Mouse (Mus musculus): ENCODE measurements around the gene Med25.

Gene Med25

DNA sequence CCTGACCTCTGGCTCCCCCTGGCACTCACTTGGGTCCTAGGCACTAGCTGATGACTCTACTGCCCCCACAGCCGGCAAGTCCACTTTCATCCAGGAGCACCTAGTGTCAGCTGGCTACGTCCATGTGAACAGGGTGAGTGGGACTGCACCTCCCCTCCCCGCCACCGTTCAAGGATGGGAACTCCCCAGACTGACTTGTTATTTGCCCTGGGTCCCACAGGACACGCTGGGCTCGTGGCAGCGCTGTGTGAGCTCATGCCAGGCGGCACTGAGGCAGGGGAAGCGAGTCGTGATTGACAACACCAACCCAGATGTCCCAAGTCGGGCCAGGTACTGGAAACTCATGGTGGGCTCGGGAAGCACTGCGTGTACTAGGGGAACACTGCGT, 31.1 kb downstream of the Med25 start:
- no peak for DNase-seq

DNA sequence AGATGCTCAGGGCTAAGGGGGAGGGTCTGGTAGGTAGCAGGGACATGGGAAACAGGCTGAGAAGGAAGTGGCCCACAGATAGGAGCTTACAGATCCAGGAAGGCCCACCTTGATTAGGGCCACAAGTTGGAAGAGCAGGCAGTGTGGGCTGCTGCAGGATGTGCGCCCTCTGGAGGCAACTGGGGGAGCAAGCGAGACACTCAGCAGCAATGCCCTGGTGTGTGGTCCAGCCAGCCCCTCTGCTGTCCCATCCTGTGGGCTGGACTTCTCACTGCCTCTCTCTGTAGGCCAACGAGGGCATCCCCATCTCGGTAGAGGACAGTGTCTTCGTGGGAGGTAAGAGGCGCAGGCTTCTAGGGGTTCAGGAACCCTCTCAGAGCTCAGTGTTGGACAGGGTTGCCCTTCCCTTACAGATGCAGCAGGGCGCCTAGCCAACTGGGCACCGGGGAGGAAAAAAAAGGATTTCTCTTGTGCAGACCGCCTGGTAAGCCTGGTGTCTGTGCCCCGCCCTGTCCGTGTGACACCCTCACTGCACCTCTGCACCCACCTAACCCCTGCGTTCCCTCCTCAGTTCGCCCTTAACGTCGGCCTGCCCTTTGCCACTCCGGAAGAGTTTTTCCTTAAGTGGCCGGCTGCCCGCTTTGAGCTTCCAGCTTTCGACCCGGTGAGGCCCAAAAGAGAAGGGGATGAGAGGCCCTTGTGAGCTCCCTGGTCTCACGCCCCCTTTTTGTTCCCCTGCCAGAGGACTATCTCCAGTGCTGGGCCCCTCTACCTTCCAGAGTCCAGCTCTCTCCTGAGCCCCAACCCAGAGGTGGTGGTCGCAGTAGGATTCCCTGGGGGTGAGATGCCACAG, 31.7 kb downstream of the Med25 start:
- peak; percentile 78 for DNase-seq

DNA sequence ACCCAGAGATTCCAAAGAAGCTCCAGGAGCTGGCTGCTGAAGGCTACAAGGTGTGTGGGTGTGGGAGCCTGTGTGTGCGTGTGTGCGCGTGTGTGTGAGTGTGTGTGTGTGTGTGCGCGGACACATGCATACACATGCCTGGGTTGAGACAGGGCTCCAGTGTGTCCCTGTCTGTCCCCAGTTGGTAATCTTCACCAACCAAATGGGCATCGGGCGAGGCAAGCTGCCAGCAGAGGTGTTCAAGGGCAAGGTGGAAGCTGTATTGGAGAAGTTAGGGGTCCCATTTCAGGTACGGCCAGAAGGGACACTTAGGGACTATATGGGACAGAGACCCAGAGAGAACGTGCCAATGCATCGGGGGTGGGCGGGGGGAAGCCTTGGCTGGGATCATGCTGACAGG, 32.6 kb downstream of the Med25 start:
- DNase-seq: no peak

DNA sequence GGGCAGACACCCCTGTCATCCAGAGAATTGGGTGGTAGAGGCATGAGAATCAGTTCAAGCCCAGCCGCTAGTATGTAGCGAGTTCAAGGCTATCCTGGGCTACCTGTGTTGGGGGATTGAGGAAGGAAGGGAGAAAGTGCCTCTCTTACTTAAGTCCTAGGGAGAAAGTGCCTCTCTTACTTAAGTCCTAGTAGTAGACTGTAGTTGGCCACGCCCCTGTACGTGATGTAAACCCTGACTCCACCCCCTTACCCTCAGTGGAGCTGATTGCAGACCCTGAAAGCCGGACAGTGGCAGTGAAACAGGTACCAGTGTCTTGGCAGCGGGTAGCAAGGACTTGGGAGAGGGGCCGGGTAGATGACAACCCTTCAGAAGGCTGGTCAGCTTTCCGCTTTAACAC, 34.6 kb downstream of the Med25 start:
- peak; percentile 50 for DNase-seq

DNA sequence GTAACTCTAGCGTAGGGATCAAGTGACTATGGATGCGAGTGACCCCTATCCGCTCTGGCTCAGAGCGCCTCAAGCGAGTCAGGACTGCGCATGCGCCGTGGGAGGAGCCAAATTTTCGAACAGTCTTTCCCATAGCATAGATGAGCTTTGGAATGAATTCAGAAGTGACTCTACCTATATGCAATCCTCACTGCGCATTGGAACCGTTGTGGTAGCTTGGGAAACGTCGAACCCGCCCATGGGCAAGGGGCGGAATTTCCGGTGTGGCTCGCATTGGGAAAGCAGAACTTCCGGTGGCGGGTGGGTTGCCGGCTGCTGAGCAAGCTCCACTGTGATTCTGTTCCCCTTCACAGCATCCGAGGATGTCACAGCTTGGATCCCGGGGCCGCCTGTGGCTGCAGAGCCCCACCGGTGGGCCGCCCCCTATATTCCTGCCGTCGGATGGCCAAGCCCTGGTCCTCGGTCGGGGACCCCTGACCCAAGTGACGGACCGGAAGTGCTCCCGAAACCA, 35.4 kb downstream of the Med25 start, which contains the start of gene Pnkp:
TSS of gene Pnkp (plus strand) at position 98 of the 511 bp plus-strand sequence.
- DNase-seq: peak; percentile 85

DNA sequence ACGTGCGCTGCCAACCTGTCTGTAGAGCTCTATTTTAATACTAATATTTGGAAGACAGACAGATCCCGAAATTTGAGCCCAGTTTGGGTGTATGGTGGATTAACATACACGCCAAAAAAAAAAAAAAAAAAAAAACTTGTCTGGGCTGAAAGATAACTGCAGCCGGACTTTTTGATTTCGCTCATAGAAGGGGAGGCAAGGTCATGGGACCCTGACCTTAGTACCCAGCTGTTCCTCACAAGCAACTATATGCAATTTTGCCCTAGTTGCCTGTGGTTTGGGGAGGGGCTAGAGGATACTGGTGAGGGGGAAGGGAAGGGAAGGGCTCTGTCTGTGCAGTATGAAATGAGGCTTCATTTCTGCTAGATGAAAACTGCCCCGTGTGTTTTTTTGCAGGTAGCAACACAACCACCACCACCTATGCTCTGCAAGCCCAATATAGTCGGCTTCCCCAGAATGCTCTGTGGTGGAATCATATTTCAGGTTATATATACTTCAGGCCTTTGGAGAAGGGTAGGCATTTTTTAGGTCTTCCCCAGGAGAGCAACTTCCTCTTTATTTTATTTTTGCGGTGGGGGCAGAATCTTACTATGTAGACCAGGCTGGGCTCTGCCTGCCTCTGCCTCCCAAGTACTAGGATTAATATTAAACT, 36.1 kb downstream of the Med25 start:
- no peak for DNase-seq

DNA sequence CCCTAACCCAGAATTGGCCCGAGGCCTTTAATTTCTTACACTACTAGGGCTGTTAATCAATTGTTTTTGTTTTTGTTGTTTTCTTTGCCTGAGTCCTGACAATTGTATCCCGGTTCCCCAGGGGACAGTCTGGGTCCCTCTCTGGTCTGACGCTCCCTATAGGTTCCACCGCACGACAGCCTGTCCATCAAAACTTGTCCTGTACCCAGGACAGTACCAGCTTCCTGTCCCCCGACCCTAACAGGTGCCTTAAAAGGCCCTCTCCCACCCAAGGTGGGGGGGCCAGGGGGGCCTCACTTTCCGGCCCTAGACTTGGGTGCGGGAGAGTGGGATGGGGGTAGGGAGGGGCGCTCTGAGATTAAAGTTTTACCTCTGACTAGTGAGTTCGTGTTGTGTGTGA, 37.5 kb downstream of the Med25 start:
- DNase-seq: no peak

DNA sequence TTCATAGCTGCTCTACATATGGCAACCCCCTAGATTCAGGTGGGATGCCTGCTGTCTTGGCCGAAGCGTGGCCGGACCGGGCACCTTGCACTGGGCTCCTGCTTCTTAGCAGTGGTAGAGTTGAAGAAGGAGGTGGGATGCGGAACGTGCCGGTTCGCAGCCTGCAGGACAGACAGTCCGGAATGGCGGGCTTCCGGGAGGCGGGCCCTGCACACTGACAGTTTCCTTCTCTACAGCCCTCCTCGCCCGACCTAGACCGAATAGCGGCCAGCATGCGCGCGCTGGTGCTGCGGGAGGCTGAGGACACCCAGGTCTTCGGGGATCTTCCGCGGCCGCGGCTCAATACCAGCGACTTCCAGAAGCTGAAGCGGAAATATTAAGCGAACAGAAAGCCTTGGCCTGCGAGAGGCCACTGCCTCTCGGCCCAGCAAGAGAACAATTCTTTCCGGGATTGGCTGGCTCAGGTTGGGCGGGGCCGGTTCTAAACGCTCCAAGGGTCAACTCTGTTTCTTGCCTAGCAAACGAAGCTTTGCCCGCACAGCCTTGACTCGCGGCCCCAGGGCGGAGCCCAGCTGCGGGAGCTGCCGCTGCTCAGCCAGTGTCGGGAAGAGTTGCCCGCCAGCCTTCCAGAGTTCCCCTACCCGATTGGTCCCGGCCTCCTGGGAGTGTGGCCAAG, 38.0 kb downstream of the Med25 start:
- peak; percentile 83 for DNase-seq

DNA sequence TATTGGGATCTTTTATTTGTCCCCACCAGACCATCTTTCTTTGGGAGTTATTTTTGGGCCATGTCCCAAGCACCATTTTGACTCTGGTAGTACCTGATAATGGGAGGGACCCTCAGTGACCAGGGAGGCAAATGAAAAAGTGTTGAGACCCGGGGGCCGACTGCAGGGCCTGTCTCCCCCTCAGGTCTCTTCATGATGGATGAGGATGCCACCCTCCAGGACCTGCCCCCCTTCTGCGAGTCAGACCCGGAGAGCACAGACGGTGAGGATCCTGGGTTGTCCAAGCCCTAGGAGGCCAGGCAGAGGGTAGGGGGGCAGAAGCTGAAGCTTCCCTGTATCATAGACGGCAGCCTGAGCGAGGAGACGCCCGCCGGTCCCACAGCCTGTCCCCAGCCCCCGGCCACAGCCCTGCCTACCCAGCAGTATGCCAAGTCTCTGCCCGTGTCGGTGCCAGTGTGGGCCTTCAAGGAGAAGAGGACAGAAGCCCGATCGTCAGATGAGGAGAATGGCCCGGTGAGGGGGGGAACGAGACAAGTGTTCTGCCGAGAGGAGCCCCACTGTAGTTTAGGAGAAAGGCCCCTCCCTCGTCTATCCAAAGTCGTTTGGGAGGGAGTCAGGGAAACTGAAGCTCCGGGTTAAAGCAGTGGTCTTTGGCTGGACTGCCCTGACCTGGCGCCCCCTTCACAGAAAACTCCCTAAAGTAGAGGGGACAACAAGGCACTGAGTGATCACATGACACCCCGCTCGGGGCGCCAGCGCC, 38.7 kb downstream of the Med25 start:
- no peak for DNase-seq

DNA sequence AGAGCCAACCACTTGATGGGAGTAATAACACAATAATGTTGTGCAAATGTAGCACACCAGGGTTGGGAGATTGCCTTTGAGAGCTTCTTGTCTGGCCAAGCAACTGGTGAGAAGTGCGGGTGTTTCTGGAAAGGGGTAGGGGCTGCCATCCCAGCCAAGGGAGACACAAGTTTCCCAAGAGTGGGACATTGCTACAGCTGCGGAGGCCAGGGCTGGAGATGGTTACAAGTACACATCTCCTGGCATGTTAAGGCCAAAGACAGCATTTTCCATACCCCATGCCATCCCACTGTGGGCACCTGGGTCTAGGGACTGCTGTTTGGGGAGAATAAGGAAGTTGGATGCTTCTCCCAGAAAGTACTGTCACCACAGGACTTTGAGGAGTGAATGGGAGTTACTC, 39.4 kb downstream of the Med25 start:
- DNase-seq: no peak

DNA sequence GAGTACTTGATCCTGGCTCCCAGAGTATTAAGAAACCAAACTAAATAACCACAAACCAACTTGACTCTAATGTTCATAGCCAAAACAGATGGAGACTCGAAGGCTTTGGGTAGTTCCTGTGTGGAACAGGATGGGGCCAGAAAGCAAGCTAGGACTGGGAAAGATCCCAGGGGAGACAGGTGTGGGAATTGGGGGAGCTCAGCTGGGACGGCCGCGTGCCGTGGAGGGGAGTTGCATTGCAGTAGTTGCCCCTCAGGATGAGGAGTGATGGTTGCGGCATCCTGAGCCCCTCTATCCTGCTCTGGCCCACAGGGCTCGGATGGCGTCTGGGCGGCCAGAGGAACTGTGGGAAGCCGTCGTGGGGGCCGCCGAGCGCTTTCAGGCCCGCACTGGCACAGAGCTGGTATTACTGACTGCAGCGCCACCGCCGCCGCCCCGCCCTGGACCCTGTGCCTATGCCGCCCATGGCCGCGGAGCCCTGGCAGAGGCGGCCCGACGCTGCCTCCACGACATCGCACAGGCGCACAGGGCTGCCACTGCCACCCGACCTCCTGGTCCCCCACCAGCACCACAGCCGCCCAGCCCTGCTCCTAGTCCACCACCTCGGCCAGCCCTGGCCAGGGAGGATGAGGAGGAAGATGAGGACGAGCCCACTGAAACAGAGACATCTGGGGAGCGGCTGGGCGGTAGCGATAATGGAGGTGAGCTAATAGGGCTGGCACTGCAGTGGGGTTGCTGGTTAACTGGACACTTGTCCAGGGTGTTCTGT, 40.1 kb downstream of the Med25 start:
- no peak for DNase-seq

DNA sequence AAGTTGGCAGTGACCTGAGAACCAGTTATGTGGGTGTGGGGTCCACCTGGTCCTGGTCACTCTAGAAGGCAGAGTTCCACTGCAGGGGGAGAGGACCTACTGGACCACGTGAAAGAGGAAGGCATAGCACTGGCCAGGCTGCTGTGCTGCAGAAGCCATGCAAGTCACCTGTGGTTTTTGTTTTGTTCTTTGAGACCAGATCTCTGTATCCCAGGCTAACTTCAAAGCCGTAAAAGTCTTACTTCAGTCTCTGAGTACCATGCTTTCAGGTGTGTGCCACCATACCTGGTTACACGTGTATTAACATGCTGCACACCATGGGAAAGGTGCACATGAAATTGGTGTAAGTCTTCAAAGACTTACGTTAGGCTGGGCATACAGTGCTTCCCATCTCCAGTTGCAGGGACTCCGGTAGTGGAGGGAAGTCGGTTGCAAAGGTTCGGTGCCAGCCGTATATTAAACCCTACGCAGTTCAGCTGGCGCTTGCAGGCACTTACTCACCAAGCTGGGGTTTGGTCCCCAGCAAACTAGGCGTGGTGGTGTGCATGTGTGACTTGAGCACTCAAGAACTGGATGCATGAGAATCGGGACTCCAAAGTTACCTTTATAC, 40.8 kb downstream of the Med25 start:
- no peak for DNase-seq

DNA sequence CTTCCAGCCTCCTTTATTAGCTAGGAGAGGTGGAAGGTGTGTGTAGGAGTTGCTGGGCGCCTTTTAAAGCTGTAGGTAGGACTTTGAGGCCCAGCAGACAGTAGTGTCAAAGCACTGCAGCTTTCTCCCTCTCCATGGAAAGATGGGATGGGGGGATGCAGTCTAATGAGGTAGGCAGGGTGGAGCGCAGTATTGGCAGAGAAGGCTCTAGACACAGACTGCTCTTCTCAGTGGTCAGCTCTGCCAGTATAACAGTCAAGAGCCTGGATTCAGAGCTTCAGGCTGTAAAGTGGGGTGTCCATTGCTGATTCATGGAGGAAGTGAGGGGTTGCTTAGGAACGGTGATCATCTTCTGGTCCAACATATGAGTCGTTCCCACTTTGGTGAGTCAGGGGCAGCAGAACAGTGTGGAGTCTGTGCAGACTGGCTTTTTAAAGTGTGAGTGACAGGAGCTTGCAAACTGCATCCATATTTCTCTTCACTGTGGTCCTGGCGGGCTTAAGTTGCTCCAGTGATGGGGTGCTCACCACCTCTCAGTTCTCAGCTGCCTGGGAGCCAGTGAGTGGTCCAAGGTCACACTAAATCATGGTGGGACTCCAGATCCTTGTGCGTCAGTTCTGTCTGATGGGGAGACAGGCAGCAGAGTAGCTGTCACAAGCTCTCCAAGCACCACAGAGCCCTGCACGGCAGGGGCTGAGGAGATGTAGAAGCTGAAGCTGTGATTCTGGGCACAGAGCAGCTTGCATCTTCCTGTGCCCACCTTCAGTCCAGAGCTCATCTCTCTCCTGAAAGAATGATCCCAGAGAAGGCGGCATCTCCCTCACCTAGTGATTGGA, 41.5 kb downstream of the Med25 start:
- DNase-seq: no peak

DNA sequence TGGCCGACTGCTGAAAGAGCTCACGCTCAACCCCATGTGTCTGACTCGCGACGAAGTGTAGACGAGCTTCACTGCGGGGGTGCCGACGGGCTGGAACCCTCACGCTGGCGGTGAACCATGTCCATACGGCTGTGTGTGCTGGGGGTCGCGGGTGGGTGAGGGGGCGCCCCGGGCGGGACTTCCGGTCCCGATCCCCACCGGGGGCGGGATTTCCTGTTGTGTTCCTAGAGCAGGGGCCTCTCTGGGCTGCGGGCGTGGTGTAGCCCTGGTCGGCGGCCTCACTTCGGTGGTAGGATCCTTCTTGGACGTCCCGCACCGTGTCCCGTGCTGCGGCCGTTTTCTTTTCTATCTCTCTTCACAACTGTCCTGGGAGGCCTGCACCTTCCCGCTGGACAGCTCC, 42.4 kb downstream of the Med25 start:
- peak; percentile 81 for DNase-seq

DNA sequence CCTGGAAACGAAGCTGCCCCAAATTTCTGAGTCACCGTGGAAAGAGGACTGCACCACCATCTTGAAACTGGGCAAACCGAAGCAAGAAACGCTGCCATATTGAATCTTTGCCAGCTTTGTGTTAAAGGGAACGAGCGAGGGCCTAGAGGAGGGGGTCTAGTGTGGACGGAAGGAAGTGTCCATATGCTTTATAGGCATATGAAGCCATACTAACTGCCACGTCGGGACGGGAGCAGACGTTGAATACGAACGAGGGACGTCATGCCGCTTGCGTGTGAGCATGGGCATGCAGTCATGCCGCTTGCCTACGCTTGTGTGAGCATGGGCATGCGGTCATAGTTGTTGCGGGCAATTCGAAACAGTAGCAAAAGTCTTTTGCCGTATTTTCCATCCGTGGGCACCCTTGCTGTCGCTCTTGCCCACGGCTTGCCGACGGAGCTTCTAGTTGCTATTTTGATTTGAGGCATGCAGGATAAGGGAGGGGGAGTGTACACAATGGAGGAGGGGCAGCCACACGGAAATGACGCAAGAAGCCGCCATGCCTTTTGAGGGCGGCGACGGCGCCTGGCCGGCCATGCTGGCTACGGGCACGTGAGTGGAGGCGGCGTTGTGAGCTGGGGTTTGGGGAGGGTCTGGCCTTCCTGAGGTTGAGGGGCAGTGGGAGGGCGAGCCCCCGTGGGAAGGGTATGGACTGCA, 42.9 kb downstream of the Med25 start:
- DNase-seq: peak; percentile 91

DNA sequence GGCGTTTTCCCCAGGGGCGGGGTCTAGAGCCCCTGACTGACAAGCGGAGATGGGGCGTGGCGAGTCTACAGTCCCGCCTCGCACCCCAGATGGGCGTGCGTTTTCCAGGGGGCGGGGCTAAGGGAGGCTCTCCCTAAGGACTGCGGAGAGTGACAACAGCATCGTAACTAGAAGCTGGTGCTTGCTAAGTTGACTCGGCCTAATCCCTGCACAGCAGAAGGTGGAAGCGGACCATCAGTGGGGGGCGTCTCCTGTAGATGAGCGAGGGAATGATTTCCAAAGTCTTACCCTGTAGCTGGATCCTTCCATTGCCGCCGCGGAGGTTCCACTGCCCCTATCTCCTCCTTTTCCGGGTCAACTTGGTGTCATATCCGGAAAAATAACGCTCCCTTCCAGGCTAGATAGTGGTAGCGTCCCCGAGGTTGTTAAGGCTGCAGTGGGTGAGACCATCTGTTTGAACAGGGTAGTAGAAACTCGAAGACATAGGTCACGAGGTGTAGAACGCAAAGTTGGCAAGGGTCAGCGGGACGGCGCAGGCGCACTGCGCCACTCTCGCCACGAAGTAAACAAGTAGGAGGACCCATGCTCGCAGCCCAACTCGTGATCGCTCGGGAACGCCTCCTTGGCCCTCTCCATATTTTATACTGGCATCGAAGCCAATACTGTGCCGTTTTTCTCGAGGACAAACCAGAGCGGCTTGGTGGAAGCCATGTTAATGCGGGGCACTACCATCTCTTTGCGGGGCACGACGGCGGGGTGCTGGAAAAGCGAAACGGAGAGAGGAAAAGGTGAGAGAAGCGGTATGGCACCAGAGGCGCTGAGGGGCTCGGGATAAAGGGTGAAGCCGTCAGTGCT, 43.7 kb downstream of the Med25 start, which contains the start of the genes Akt1s1 and Tbc1d17:
TSS of gene Akt1s1 (plus strand) at position 431 of the 855 bp plus-strand sequence.
TSS of gene Tbc1d17 (minus strand) at position 519 of the 855 bp plus-strand sequence.
- DNase-seq: peak; percentile 99

DNA sequence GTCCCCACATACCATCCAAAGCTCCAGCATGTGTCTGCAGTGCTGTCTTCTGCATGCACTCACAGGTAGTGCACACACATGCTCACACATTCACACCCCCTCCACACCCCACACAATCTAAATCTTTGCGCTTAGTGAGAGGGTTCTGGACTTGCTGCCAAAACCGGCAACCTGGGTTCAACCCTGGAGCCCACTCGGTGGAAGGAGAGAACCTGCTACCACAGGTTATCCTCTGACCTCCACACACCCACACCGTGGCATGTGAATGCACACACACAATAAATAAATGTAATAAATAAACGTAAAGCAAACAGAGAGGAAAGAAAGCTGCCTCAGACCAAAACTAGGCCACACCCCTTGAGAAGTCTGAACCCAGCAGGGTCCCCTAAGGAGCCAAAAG, 44.7 kb downstream of the Med25 start:
- DNase-seq: no peak

DNA sequence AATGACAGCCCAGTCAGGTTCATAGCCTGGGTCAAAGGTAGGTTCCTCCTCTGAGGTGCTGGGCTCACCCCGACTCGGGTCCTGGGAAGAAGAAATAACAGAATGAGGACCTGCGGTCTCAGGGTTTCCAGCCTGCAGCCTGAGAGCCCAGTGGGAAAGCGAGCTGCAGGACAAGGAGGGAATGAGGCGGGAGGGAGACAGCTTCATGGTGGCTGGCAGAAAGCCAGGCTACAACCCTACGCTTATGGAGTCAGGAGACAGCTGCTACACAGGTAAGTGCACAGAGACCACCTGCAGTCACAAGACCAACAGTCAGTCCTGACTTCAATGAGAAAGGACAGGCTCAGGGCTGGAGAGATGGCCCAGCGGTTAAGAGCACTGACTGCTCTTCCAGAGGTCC, 45.7 kb downstream of the Med25 start:
- no peak for DNase-seq

DNA sequence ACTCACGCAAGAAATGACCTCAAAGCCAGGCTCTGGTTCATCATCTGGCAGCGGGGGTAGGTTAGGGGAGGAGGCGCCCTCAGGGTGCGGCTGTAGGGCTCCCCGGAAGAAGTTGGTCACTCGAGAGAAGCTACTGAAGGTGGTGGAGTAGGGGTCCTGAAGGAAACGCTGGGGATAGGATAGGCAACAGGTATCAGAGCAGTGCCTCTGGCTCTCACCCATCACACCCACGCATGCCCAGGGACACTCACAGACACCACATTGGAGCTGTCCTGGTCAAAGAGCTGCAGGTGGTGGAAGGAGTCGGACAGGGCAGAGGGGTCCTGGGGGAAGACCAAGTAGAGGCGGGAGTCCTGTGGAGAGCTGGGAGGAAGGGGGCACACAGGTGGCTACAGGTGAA, 47.5 kb downstream of the Med25 start:
- no peak for DNase-seq

Data from lung, postnatal 14 days (tissue).